Mouse (Mus musculus): ENCODE results near the gene Galnt6. TPM values are rescaled to one million over a fixed set of nuclear protein-coding genes. Genes with fewer than 3 reads are reported as not detected.
A peak's percentile ranks its signal among the peaks of the same experiment; 100 is the strongest.

Gene Galnt6
- polyA plus RNA-seq, 1 experiment from 2014 or later = 1.8 TPM

DNA sequence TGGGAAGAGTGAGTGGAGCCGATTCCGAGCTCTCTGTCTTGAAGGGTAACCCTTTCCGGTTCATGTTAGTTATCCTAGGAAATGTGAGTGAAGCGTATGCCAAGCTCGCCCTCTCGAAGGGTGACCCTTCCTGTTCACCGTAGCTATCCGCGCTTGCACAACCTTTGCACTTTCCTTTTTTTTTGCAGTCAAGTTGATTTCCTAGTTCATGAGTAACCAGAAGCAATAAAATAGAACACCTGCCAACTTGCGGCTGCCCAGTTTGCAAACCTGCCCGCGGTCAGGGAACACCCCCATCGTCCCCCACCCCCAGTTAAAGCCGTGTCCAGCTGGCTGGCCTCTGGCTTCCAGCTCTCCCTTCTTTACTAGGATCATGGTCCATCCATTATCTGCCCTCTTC lies 50.2 kb downstream of the Galnt6 start:
- Histone ChIP-seq H3K4me3 (ENCODE audit: low read depth, low read length) (no peak overlapping the region), H3K9me3 (replicated peaks; ENCODE audit: control insufficient read depth, low read length) (no peaks in the 10 kb centered on the region), H3K4me2 (ENCODE audit: low read depth, low read length) (peak overlapping the region; percentile 3; the same call in 1 of the 2 replicates), H3K36me3 (ENCODE audit: control insufficient read depth, insufficient read depth) (no peaks in the 10 kb centered on the region), H3K27ac (ENCODE audit: low read length) (peak overlapping the region; percentile 67), H3K9ac (ENCODE audit: low read depth, low read length) (no peak overlapping the region), H3K4me1 (ENCODE audit: control insufficient read depth, low read depth, low read length) (peaks cover 31% of the 10 kb centered on the region), H3K27me3 (ENCODE audit: control insufficient read depth, insufficient read depth, low read depth, low read length) (no peaks in the 10 kb centered on the region)
- peak; percentile 64 for ATAC-seq (ENCODE audit: low read depth)
- WGBS (ENCODE audit: insufficient replicate concordance) = 75% methylated on average over 14 of the region's 14 CpGs

DNA sequence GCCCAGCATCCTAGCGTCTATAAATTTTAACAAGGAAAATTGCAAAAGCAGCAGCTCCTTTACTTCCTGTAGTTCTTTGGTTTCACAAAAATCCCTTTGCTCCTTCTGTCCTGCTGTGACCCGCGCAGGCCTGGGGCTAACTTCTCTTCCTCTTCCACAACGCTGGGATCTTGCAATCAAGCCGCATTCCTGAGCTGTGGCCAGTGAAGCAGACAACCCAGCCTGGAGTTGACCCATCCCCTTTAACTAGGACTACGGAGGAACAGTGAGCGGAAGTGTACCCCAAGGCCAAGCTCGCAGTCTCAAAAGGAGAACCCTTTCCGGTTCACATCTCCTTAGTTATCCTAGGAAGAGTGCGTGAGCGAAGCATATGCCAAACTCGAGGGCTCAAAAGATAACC lies 50.6 kb downstream of the Galnt6 start:
- WGBS (ENCODE audit: insufficient replicate concordance) = 73% methylated on average over 12 of the region's 12 CpGs
- no peaks in the 10 kb centered on the region for H3K9me3 ChIP-seq (replicated peaks; ENCODE audit: control insufficient read depth, low read length)
- H3K36me3 ChIP-seq (ENCODE audit: control insufficient read depth, insufficient read depth) = no peaks in the 10 kb centered on the region
- no peak for ATAC-seq (ENCODE audit: low read depth)
- no peak overlapping the region for H3K4me3 ChIP-seq (ENCODE audit: low read depth, low read length)
- no peak overlapping the region for H3K9ac ChIP-seq (ENCODE audit: low read depth, low read length)
- peaks cover 35% of the 10 kb centered on the region for H3K4me1 ChIP-seq (ENCODE audit: control insufficient read depth, low read depth, low read length)
- peak overlapping the region; percentile 3; the same call in 1 of the 2 replicates for H3K4me2 ChIP-seq (ENCODE audit: low read depth, low read length)
- H3K27me3 ChIP-seq (ENCODE audit: control insufficient read depth, insufficient read depth, low read depth, low read length) = no peaks in the 10 kb centered on the region
- peak overlapping the region; percentile 57 for H3K27ac ChIP-seq (ENCODE audit: low read length)

- Histone ChIP-seq H3K9me3 (replicated peaks; ENCODE audit: control insufficient read depth, low read length) (no peaks in the 10 kb centered on the region), H3K36me3 (ENCODE audit: control insufficient read depth, insufficient read depth) (no peaks in the 10 kb centered on the region), H3K27me3 (ENCODE audit: control insufficient read depth, insufficient read depth, low read depth, low read length) (no peaks in the 10 kb centered on the region), H3K27ac (ENCODE audit: low read length) (no peak overlapping the region), H3K4me3 (ENCODE audit: low read depth, low read length) (no peak overlapping the region), H3K4me2 (ENCODE audit: low read depth, low read length) (no peak overlapping the region), H3K9ac (ENCODE audit: low read depth, low read length) (no peak overlapping the region), H3K4me1 (ENCODE audit: control insufficient read depth, low read depth, low read length) (peaks cover 42% of the 10 kb centered on the region)
- ATAC-seq (ENCODE audit: low read depth) = no peak
- 75% methylated on average over 8 of the region's 8 CpGs for WGBS (ENCODE audit: insufficient replicate concordance)
Observed at GRCm38 (mm10) chr15:100677675-100678074, 51.5 kb downstream of the Galnt6 start.

GRCm38 (mm10) chr15:100676521-100676920 lies 52.7 kb downstream of the Galnt6 start:
- Histone ChIP-seq H3K27me3 (ENCODE audit: control insufficient read depth, insufficient read depth, low read depth, low read length) (no peaks in the 10 kb centered on the region), H3K36me3 (ENCODE audit: control insufficient read depth, insufficient read depth) (no peaks in the 10 kb centered on the region), H3K9me3 (replicated peaks; ENCODE audit: control insufficient read depth, low read length) (no peaks in the 10 kb centered on the region), H3K9ac (ENCODE audit: low read depth, low read length) (no peak overlapping the region), H3K4me2 (ENCODE audit: low read depth, low read length) (no peak overlapping the region), H3K4me1 (ENCODE audit: control insufficient read depth, low read depth, low read length) (peaks cover 39% of the 10 kb centered on the region), H3K27ac (ENCODE audit: low read length) (no peak overlapping the region), H3K4me3 (ENCODE audit: low read depth, low read length) (no peak overlapping the region)
- WGBS (ENCODE audit: insufficient replicate concordance) = 61% methylated on average over 1 of the region's 1 CpGs
- no peak for ATAC-seq (ENCODE audit: low read depth)

DNA sequence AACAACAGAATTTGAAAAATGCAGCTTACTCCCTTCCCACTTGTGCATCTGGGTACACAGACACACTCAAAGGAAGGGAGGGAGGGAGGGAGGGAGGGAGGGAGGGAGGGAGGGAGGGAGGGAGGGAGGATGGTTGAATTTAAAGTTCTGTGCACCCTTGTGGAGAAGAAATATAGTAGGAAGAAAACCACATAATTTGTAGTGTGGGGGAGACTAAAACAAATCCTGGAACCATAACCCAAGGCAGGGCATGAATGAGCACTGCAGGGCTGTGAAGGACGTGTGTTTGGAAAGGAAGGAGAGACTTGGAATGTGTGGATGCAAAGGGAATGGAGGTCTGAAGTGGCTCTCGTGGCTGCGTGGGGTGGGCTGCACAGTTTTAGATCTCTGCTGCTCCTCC lies 53.7 kb downstream of the Galnt6 start:
- Histone ChIP-seq H3K27ac (ENCODE audit: low read length) (peak overlapping the region; percentile 50; the same call in 1 of the 2 replicates), H3K4me1 (ENCODE audit: control insufficient read depth, low read depth, low read length) (peaks cover 33% of the 10 kb centered on the region), H3K9ac (ENCODE audit: low read depth, low read length) (no peak overlapping the region), H3K4me3 (ENCODE audit: low read depth, low read length) (no peak overlapping the region), H3K36me3 (ENCODE audit: control insufficient read depth, insufficient read depth) (no peaks in the 10 kb centered on the region), H3K4me2 (ENCODE audit: low read depth, low read length) (no peak overlapping the region), H3K9me3 (replicated peaks; ENCODE audit: control insufficient read depth, low read length) (no peaks in the 10 kb centered on the region), H3K27me3 (ENCODE audit: control insufficient read depth, insufficient read depth, low read depth, low read length) (no peaks in the 10 kb centered on the region)
- no peak for ATAC-seq (ENCODE audit: low read depth)
- WGBS (ENCODE audit: insufficient replicate concordance) = 71% methylated on average over 3 of the region's 3 CpGs

DNA sequence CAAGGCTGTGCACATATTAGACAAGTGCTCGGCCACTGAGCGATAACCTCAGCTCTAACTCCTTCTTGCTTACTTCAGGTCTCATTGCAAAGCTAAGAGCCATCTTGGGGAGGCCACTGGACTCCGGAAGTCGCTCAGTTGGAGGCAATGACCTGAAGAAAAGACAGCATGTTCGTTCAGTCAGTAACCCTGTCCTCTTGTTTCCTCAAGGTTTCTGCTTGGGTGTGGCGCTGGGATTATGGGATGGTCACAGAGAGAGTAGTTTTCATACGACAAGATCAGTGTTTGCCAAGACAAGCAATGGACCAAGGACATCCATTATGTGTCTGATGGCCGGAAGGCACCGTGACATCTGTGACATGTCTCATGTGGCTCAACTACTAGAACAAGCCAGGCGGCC lies 54.6 kb downstream of the Galnt6 start:
- 50% methylated on average over 10 of the region's 10 CpGs for WGBS (ENCODE audit: insufficient replicate concordance)

DNA sequence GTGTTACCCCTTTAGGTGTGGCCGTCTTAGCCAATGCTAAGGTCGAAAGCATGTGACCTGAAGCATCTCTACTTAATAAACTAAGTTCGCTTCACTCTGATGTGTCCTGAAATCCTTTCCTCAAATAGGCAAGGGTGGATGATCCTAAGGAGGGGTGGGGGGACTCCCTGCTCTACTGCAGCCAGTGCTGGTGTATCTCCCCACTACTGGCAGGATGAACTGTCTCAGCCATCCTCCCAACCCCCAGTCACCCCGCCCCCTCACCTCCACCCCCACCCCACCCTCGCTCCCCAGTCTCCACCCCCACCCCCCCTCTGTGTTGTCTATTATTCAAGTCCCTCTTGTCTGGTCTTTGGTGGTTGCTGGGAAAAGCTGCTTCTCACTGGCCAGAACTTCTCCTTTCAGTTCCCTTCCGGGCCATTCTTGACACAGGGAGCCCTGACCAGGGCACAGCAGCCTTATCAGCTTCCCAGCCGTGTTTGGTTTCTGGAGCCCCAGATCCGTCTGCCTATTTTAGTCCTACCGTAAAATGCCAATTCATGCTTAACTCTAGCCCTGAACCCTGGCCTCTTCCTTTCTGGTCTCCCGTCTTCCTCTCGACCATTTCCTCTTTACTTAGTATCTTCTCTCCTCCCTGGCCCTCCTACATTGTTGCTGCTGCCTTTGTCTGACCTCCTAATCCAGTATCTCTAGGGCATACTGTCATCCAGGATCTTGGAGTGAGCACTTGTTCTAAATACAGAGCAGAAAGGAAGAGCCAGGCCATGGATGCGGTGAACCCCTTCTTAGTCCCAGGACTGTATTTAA lies 55.4 kb downstream of the Galnt6 start:
- peak overlapping the region; percentile 75 for H3K27ac ChIP-seq (ENCODE audit: low read length)
- peaks cover 30% of the 10 kb centered on the region for H3K4me1 ChIP-seq (ENCODE audit: control insufficient read depth, low read depth, low read length)
- ATAC-seq (ENCODE audit: low read depth) = peak; percentile 84
- no peaks in the 10 kb centered on the region for H3K36me3 ChIP-seq (ENCODE audit: control insufficient read depth, insufficient read depth)
- no peaks in the 10 kb centered on the region for H3K27me3 ChIP-seq (ENCODE audit: control insufficient read depth, insufficient read depth, low read depth, low read length)
- H3K9ac ChIP-seq (ENCODE audit: low read depth, low read length) = 0 out of 2 replicates have a peak overlapping the region, but pooled peaks have one; percentile 5
- H3K9me3 ChIP-seq (replicated peaks; ENCODE audit: control insufficient read depth, low read length) = no peaks in the 10 kb centered on the region
- H3K4me2 ChIP-seq (ENCODE audit: low read depth, low read length) = peak overlapping the region; percentile 2
- WGBS (ENCODE audit: insufficient replicate concordance) = 11% methylated on average over 12 of the region's 12 CpGs
- H3K4me3 ChIP-seq (ENCODE audit: low read depth, low read length) = no peak overlapping the region

More for the DNA sequence above, 54.6 kb downstream of the Galnt6 start:
- Histone ChIP-seq H3K9me3 (replicated peaks; ENCODE audit: control insufficient read depth, low read length) (no peaks in the 10 kb centered on the region), H3K36me3 (ENCODE audit: control insufficient read depth, insufficient read depth) (no peaks in the 10 kb centered on the region), H3K27ac (ENCODE audit: low read length) (peak overlapping the region; percentile 75), H3K27me3 (ENCODE audit: control insufficient read depth, insufficient read depth, low read depth, low read length) (no peaks in the 10 kb centered on the region), H3K4me2 (ENCODE audit: low read depth, low read length) (peak overlapping the region; percentile 2; the same call in 1 of the 2 replicates), H3K4me1 (ENCODE audit: control insufficient read depth, low read depth, low read length) (peaks cover 28% of the 10 kb centered on the region), H3K4me3 (ENCODE audit: low read depth, low read length) (no peak overlapping the region), H3K9ac (ENCODE audit: low read depth, low read length) (no peak overlapping the region)
- no peak for ATAC-seq (ENCODE audit: low read depth)

GRCm38 (mm10) chr15:100670833-100671232 lies 58.3 kb downstream of the Galnt6 start:
- no peak overlapping the region for H3K4me3 ChIP-seq (ENCODE audit: low read depth, low read length)
- ATAC-seq (ENCODE audit: low read depth) = no peak
- WGBS (ENCODE audit: insufficient replicate concordance) = 79% methylated on average over 5 of the region's 5 CpGs
- H3K27ac ChIP-seq (ENCODE audit: low read length) = no peak overlapping the region
- no peak overlapping the region for H3K4me2 ChIP-seq (ENCODE audit: low read depth, low read length)
- no peaks in the 10 kb centered on the region for H3K36me3 ChIP-seq (ENCODE audit: control insufficient read depth, insufficient read depth)
- H3K27me3 ChIP-seq (ENCODE audit: control insufficient read depth, insufficient read depth, low read depth, low read length) = no peaks in the 10 kb centered on the region
- peaks cover 35% of the 10 kb centered on the region for H3K4me1 ChIP-seq (ENCODE audit: control insufficient read depth, low read depth, low read length)
- H3K9me3 ChIP-seq (replicated peaks; ENCODE audit: control insufficient read depth, low read length) = no peaks in the 10 kb centered on the region
- H3K9ac ChIP-seq (ENCODE audit: low read depth, low read length) = no peak overlapping the region

GRCm38 (mm10) chr15:100670004-100670403 lies 59.2 kb downstream of the Galnt6 start:
- WGBS (ENCODE audit: insufficient replicate concordance) = 69% methylated on average over 8 of the region's 8 CpGs
- Histone ChIP-seq H3K27ac (ENCODE audit: low read length) (no peak overlapping the region), H3K4me2 (ENCODE audit: low read depth, low read length) (no peak overlapping the region), H3K4me3 (ENCODE audit: low read depth, low read length) (no peak overlapping the region), H3K9ac (ENCODE audit: low read depth, low read length) (no peak overlapping the region), H3K36me3 (ENCODE audit: control insufficient read depth, insufficient read depth) (no peaks in the 10 kb centered on the region), H3K27me3 (ENCODE audit: control insufficient read depth, insufficient read depth, low read depth, low read length) (no peaks in the 10 kb centered on the region), H3K4me1 (ENCODE audit: control insufficient read depth, low read depth, low read length) (peaks cover 33% of the 10 kb centered on the region), H3K9me3 (replicated peaks; ENCODE audit: control insufficient read depth, low read length) (no peaks in the 10 kb centered on the region)
- ATAC-seq (ENCODE audit: low read depth) = no peak

Measured in liver, embryonic 16.5 days (tissue).